Mouse (Mus musculus) inflammation-experienced regulatory T-cells, adult 6 months (primary cell): Measurements from ENCODE around the gene Aoah. TPM values are rescaled to one million over a fixed set of nuclear protein-coding genes. Genes with fewer than 3 reads are reported as not detected.

Experiments used
- ATAC-seq: one replicate; pipeline ENCODE4 v1.8.0; 2017
- polyA plus RNA-seq, 3 experiments: library from polyadenylated mRNA; unstranded; fragments of 100-300 nt; shearing (Covaris generic); gene quantifications; one replicate each; pipeline ENCODE4 v1.2.1; 2017

Aoah gene
- polyA plus RNA-seq: not detected

DNA sequence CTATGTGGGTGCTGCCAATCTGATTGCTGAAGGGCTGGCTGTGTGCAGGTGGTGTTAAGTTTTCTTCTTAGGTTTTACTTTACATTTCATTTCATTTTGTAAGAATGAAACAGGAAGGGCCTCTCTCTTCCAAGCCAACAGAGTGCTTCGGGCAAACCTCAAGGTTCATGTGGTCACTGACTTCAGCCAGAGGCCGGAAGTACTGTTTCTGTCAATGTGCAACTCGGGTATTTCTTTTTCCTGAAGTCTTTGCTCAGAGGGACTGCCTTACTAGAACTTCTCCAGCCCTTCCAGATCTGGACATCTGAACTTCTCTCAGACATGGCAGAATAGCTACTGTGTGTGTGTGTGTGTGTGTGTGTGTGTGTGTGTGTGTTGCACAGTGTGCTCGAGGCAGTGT is at the start of gene Aoah:
TSS of gene Aoah (plus strand) at position 213 of the 400 bp plus-strand sequence.
- no peak for ATAC-seq

DNA sequence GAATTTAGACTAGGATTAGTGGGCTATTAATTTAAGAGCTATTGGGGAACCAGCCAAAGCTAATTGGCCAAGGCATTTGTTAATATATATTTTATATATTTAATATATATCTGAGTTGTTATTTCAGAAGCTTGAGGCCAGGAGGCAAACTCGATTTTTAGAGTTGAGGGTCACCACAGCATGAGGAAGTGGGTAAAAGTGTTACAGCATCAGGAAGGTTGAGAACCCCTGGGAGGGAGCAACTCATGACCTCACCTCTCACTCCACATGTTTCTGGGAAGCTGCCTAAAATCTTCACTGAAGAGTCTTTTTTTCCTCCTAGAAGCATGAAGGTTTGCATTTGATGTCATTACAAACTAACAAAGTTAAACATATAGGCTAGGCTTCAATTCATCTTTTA is 39.1 kb upstream of the Aoah start:
- ATAC-seq: no peak

DNA sequence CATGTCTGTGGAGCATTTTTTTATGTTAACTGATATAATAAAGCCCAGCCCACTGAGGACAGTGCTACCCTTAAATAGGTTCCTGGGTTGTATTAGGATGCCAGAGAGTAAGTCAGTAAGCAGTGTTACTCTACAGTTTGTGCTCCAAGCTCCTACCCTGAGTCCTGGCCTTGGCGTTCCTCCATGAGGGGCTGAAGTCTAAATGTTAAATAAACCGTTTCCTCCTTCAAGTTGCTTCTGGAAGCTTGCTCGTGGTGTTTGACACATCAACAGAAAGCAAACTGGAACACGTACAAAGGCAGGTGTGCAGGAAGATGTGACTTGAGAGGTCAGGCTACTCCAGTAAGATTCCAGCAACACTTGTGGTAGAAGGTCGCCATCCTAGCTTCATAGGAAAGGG is 10.3 kb upstream of the Aoah start:
- ATAC-seq: no peak

DNA sequence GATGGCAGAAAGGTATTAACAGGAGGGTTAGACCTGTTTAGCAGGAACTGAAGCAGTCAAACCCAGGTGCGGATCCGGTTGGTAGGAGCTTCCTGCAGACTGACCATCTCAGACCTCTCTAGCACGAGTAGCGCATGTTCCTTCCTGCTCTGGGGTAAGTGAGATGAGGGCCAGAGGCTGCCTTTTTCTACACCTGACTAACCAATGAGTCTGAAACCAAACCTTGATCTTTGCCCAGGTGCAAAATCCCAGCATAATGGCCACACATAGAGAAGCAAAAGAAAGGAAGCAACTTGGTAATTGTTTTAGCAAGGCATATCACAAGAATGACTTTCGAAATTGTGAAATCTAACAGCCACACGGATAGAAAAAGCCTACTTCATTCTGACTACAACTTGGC is 9.9 kb upstream of the Aoah start:
- no peak for ATAC-seq

DNA sequence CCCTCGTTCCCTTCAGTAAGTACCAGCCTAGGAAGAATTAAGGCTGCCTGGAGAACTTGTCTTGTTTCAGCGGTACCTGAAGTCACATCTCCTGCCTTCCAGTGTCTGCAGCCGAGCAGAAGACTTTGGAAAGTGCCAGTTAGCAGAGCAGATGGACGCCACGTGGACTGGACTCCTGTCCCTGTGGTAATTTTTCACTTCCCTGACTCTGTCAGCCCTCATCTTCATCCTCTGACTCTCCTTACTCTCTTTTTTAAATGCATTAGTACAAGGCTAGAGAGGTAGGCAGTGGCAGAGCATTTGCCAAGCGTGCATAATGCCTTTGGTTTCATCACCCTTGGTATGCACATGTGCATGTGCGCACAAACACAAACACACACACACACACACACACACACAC is 8.0 kb upstream of the Aoah start:
- ATAC-seq: no peak

DNA sequence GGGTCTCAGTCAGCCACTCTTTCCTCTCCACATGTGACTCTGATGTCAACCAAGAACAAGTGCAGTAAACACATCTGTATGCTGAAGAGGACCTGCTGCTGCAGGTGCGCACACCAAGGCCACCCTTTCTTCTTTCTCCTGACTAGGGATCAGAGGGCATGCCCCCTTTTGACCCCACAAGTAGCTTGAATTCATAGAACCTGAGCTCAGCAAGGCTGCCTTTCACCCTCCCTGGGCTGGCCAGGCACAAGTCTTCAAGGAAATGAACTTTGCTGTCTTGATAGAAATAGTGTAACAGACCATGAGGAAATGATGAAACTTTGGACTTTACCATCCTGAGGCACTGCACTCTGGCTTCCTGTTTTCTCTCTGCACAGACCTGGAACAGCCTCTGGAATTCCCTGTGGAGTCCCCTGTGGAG is 7.1 kb upstream of the Aoah start:
- ATAC-seq: no peak

DNA sequence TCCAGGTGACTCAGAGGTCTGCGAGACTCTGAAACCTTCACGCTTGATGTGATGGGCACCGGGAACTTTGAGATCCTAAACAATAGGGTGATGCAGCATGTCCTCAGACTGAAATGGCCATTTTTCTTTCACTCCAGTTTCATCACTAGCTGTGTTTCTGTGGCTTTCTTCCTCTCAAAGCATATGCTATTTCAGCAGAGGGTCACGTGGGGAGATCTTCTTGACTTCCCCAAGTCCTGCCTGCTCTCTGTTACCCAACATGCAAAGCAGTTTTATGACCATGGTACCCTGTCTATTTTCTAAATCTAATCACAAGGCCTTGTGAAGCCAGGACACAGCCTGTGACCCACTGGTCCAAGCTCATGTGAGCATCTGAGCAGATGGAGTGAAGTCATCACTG is 6.0 kb upstream of the Aoah start:
- no peak for ATAC-seq

DNA sequence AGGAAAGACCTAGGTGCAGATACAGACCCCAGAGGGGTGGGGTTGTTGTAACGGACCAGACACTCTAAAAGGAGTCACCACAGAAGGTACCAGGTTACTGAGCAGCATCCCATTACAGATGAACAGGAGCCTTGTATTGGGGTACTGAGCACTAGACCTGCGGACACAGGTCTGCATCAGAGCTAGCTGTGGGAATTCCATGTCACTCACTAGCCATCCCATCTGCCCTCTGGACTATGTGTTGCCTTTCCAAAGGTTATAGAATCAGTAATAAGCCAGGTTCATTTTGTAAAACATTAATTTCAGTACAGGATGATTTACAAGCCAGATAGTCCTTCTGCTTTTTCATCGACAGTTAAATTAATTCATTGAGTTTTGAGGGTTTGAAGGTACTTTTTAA is 2.7 kb downstream of the Aoah start:
- ATAC-seq: no peak

DNA sequence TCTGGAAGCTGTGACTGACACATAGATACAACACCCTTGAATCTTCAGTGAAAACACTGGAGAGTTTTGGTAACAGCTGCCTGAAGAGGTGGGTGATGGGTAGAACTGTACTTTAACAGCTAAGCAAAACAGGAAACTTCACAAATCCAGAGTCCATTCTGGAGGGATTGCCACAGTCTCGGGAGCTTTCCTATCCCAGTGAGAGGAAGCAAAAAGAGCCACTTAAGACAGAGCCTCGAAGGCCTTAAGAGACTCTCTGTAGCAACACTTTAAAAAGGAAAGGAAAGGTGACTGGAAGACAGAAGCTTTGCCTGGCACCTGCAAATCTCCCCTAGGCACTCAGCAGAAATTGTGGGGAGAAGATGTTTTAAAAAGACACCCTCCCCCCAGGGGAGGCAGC is 4.6 kb downstream of the Aoah start:
- ATAC-seq: no peak

DNA sequence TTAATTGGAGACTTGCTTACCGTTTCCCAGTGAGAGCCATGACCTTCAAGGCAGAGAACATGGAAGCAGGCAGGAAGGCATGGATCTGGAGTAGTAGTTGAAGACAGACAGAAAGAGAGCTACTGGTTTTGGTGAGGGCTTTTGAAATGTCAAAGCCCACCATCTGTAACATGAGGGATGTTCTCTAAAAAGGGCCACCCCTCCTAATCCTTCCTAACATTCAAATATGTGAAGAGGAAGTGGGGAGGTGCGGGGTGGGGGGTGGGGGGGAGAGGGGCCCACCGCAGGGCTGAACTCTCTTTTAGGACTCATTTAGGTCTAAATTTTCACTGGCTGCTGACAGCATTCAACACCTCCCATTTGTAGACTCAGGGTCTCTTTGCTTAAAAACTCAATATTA is 5.9 kb downstream of the Aoah start:
- no peak for ATAC-seq

DNA sequence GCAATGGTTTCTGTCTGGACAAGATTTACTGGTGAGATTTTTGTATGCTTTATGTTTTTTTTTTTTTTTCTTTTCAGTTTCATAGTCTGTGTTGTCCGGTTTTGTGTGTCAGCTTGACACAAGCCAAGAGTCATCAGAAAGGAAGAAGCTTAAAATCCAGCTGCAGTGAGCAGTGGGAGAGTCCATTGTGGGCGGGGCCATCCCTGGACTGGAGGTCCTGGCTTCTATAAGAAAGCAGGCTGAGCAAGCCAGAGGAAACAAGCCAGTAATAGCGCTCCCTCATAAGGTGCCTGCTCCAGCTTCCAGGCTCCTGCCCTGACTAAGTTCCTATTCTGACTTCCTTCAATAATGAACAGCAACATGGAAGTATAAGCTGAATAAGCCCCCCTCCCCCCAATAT is 6.7 kb downstream of the Aoah start:
- ATAC-seq: no peak

DNA sequence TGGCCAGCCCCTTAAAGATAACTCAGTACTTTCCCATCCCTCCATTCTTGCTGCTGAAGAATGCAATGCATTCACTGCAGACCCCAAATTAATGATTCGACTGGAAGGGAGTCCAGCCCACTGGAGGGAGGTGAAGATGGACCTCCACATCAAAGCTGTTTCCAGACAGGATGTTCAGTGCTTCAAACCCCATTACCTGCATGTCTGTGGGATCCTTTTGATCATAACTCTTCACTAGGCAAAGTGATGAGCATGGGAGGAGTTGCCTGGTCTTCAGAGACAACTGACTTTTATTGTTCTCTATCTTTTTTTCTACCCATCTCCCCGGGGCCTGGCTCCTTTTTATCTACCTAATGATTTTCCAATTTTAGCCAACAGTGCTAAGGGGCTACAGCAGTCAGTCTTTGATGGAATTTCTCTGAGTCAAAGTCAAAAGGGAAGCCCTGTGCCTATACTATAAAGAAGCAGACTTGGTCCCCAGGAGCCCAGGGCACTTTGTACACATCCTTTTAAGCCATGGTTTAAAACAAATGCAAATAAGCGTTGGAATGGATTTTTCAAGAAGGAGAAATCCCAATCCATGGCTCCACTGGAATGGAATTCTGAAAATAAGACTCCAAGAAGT is 18.0 kb downstream of the Aoah start:
- no peak for ATAC-seq

DNA sequence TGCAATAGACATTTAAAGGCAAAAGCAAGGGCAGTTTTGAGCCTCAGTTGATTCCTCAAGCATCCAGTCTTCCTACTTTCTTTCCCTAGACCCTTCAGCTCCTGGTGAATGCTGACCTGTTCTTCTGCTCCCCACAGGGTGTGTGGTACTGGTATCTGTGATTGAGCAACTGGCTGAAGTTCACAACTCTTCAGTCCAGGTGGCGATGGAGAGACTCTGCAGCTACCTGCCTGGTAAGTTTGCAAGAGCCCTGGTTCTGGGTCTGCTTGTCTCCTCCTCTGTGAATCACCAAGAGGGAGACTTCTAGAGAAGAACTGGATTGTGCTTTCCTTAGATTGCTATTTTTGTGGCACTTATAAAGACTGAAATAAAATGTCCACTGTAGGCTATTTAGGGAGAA is 22.5 kb downstream of the Aoah start:
- ATAC-seq: no peak

DNA sequence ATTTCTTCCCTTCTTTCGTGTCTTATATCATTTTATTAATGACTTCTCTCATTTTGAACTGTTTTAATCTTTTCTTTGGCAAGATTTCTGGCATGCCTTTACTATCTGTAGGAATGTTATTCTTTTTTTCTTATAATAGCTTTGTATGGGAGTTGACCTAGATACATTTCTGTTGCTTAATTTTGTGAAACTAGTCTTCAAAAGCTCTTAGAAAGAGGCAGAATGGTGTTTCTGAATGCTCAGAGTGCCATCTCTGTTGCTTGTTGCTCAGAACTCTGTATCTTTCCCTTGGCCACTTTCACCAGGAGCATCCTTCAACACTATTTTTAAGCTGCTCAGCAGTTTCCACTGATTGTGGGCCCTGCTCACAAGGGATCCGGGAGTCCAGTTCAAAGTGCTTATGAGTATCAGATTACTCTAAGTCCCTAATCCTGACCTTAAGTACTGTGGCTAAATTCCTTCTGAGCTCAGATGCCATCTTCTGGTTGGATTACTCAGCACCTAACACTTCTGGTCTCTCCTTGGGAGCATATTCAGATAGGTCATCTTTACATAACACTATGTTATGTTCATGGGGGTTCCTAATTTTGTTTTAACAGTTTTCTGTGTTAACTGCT is 26.9 kb downstream of the Aoah start:
- no peak for ATAC-seq

DNA sequence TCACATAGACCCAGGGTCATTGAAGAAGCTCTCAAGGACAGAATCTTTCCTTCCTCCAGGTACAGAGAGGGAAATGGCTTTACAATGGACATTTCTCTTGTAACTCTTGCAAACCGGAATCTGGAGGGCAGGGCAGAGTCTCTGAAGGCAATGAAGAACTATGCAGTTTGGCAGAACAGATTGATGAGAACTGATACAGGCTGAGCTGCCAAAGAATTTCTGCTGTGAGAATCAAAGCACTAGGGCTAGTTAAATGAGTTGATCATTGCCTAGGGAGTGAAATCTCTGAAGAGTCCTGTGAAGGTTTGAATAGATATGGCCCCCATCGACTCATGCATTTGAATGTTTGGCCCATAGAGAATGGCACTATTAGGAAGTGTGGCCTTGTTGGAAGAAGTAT is 34.8 kb downstream of the Aoah start:
- ATAC-seq: no peak

DNA sequence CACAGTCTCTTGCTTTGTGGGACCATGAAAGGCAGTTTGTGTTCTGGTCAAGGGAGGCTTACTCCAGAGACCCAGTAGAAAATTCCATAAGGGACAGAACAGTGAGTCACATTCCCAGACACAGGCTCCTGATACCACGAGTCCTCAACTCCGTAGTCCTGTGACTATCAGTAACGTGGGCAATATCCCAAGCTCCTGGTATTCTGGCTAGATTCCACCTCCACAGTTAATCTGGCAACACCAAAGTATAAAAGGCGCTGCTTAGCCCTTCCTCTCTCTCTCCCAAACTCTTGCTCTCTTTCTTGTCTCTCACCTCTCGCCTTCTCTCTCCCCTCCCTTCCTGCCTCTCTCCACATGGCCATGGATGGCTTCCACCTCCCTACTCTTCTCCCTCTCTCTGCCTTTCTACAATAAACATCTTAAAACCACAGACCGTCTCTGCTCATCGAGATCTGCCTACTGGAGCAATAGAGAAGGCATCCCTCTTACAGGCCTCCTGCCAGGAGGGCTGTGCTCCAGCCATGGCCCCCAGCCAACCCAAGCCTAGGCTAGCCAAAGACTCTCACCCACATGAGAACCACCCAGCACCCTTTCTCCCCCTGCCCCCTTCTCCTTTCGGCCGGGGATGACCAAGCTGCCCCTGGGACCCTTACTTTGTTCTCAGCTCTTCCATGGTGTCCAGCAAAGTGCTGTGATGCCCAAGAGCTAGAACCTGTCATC is 35.4 kb downstream of the Aoah start:
- ATAC-seq: no peak

DNA sequence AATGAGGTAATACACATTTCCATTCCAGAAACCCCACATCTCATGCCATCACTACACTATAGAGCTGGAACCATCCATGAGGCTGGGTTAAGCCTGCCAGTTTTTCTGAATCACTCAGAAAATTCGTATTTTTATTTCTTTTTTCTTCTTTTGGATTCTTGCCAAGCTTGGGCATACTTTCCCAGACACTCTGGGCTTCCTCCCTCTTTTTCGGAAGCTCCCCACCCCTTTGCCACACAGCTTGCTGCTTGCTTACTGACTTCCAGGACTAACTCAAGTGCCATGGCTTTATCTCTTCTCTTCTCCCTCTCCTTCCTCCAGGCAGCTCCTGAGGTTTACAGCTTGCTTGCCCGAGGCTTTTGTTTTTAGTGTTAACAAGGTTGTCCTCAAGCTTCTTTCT is 62.0 kb downstream of the Aoah start:
- ATAC-seq: no peak

DNA sequence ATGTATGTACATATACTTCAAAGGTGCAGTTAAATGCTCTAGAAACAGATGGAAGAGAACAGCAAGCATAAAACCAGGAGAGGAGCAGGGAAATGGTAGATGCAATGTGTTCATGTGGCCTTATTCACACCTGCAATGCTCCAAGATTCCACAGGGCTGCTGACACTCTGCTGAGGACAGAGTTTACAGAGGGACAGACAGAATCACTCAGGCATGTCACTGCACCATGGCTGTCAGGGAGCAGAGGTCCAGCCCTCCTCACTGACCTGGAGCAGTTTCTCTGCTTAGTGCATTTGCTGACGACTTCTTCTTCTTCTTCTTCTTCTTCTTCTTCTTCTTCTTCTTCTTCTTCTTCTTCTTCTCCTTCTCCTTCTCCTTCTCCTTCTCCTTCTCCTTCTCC is 105.5 kb downstream of the Aoah start:
- no peak for ATAC-seq

DNA sequence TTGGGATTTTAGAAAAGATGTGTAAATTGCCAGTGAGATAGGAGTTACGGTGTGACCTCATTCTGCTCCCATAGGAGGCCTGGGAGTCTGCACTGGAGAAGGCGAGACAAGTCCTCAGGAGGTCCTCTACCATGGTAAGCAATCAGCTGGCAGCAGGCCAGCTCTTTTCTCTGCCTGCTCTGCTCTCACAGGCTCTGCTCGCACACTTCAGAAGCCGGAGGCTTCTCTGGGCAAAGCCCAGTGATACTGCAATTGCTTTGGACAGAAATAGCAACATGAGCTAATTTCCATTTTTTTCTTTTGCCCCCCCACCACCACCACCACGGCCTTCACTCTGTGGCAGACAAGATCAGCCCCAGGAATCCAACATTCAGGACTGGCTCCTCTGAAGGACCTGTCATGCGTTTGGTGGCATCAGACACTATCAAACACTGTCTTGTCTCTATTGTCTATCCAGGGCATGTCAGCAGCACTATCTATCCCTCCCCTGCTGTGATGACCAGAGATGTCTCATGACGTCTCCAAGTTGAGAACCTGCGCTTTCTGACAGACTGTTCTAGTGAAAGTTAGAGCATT is 106.6 kb downstream of the Aoah start:
- no peak for ATAC-seq

DNA sequence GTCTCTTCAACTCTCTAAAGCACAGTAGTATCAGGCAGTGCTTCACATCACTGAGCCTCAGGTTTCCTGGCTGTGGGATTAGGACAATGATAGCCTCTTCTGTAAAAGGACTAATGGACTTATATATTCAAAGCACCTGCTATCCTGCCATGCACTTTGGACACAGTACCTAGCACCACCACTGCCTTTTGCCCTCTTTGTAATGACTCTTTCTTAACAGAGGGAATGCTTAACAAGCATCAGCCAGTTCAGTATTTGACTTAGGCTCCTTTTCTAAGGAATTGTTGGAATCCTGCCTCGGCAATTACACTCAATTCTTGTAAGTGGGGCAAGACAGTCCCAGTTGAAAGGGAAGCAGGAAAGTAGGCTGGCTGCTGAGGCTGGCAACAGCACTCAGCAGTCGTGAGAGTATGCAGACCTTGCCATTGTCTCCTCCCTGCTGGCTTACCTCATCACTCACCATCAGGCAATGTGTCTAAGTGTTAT is 107.1 kb downstream of the Aoah start:
- ATAC-seq: no peak

DNA sequence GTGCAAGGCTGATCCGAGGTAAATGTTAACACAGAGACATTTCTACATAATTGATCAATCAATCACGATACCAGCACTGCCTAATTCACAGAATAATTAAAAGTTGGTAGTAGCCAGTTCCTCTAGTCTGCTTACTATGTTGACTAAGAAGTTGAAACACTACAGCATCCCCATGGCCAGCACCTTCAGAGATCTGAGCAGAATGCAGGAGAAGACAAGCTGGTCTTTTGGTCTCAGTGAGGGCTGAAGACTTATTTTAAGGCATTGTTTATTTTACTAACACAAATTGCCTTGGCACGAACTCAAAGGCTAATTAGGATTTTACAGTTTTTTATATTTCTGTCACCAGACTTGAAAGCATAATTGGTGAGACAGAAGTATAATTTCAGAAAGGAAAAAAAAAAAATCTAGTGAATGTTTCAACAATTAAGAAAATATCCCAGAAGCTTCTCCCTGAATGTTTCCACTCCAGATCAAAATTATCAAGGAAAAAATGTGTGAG is 107.8 kb downstream of the Aoah start:
- ATAC-seq: no peak

DNA sequence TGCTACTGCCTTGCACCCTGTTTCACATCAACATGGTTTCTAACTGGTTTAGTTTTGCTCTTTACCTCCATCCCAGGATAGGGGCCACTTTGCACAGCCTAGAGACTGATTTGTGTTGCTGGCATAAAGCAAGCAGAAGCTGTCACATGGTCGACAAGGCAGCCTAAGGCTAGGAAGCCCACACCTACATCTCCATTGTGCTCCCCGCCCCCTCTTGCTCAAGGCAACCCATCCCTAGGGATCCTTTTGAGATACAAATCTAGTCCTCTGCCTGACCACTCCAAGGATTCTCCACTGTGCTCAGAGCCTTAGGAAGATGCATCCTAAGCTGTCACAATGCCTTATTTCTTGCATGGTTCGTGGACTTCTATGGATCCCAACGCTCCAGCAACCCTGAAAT is 110.2 kb downstream of the Aoah start:
- no peak for ATAC-seq

DNA sequence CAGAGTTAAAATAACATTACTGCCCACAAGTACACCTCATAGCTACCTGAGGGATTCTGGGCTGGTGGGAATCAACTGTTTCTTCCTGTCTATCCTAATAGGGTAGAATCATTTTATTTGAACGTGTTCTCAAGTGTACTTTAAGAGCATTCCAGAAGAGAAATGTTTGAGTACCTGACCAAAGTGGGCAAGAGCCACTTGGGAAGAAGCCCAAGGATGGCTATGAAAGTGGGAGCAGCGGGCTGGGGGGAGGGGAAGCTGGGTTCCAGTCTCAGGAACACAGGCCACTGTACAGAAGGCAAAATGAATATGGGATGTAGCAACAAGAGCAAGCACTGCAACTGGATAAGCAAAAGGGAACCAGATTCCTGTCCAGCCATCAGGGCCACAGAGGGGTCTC is 111.3 kb downstream of the Aoah start:
- ATAC-seq: no peak
